9 mouse cellular contexts compared by ENCODE assay signal in genomic region chr1:168428255-168428654, GRCm38 (mm10). TPM values are rescaled to one million over a fixed set of nuclear protein-coding genes. Genes with fewer than 3 reads are reported as not detected.
DNase-seq lines count a peak whose midpoint lies in the region; ATAC-seq and TF ChIP-seq lines count a peak whose summit lies in the region.
"Had no signal": no experiment of that assay in that cellular context is flagged by ENCODE, and none has a peak within 500 bp of the region (broad histone marks: within the 10 kb centered on the region; RNA-seq: fewer than 3 reads in every experiment).

No protein-coding gene starts in this region.

- H3K4me3 ChIP-seq in lung, embryonic 15.5 days = peak overlapping the region; percentile 85
- H3K4me3 ChIP-seq in limb, embryonic 14.5 days (replicated peaks; ENCODE audit: low read length) = peak overlapping the region; percentile 78
- peak overlapping the region; percentile 27 for H3K4me3 ChIP-seq in stomach, embryonic 15.5 days (replicated peaks)

- intact Hi-C loops in left cerebral cortex, postnatal 10 days (cut with DNase I) = loop anchor here (10.0 kb wide), 2 partner anchors 183 to 1027 kb away; no protein-coding TSS in a partner anchor

- peak overlapping the region; percentile 32 for H3K9ac ChIP-seq in lung, embryonic 15.5 days
- H3K9ac ChIP-seq in limb, embryonic 14.5 days (ENCODE audit: low read depth, low read length, severe bottlenecking) = no peak overlapping the region
- no peak overlapping the region for H3K9ac ChIP-seq in stomach, embryonic 15.5 days

- TF ChIP-seq POLR2A in limb, embryonic 14.5 days (IDR thresholded peaks at IDR 0.05; ENCODE audit: borderline replicate concordance, extremely low read depth, insufficient read depth, insufficient read length) = no peak

- peak overlapping the region; percentile 57 for H3K4me2 ChIP-seq in lung, embryonic 15.5 days
- H3K4me2 ChIP-seq in limb, embryonic 14.5 days (replicated peaks; ENCODE audit: low read depth, low read length, severe bottlenecking) = peak overlapping the region; percentile 63
- peak overlapping the region; percentile 55 for H3K4me2 ChIP-seq in stomach, embryonic 15.5 days

- no peaks in the 10 kb centered on the region for H3K27me3 ChIP-seq in lung, embryonic 15.5 days
- 0 out of 2 replicates have a peak, but pooled peaks cover 3% of the 10 kb centered on the region for H3K27me3 ChIP-seq in limb, embryonic 14.5 days (ENCODE audit: control insufficient read depth, insufficient read depth, low read length)
- no peaks in the 10 kb centered on the region for H3K27me3 ChIP-seq in stomach, embryonic 15.5 days (replicated peaks)

- H3K9me3 ChIP-seq in lung, embryonic 15.5 days = no peaks in the 10 kb centered on the region
- H3K9me3 ChIP-seq in limb, embryonic 14.5 days (ENCODE audit: control insufficient read depth, low read length) = no peaks in the 10 kb centered on the region
- no peaks in the 10 kb centered on the region for H3K9me3 ChIP-seq in stomach, embryonic 15.5 days

- WGBS in lung, embryonic 15.5 days = 14% methylated on average over 6 of the region's 6 CpGs
- 33% methylated on average over 6 of the region's 6 CpGs for WGBS in limb, embryonic 14.5 days
- WGBS in stomach, embryonic 15.5 days = 25% methylated on average over 6 of the region's 6 CpGs

- H3K27ac ChIP-seq in lung, embryonic 15.5 days = 0 out of 2 replicates have a peak overlapping the region, but pooled peaks have one; percentile 3
- no peak overlapping the region for H3K27ac ChIP-seq in limb, embryonic 14.5 days (replicated peaks; ENCODE audit: low read depth, low read length)
- H3K27ac ChIP-seq in stomach, embryonic 15.5 days = no peak overlapping the region

- DNase-seq in adrenal gland, adult 2 months = peak; percentile 40
- DNase-seq in adrenal gland, postnatal 25 days = no peak
- DNase-seq in lung, postnatal 36 days = no peak
- no peak for DNase-seq in limb, embryonic 14.5 days (ENCODE audit: low spot score)
- DNase-seq in layer of hippocampus, postnatal 14 days (ENCODE audit: low spot score in 2 of 2) = no peak
- DNase-seq in left cerebral cortex, postnatal 10 days (ENCODE audit: extremely low spot score in 1 of 2, low spot score in 2 of 2) = no peak
- DNase-seq: thymus, adult 2 months had no signal

- no peak for ATAC-seq in lung, embryonic 15.5 days (ENCODE audit: borderline replicate concordance, extremely low read depth, low FRiP score, low TSS enrichment)
- no peak for ATAC-seq in limb, embryonic 14.5 days (ENCODE audit: low FRiP score, low read depth)
- ATAC-seq in stomach, embryonic 15.5 days (ENCODE audit: insufficient read depth, low FRiP score, low read depth) = no peak

- peaks cover 38% of the 10 kb centered on the region for H3K4me1 ChIP-seq in lung, embryonic 15.5 days
- peaks cover 22% of the 10 kb centered on the region for H3K4me1 ChIP-seq in limb, embryonic 14.5 days (ENCODE audit: control insufficient read depth, insufficient read depth, low read length)
- H3K4me1 ChIP-seq in stomach, embryonic 15.5 days = peaks cover 24% of the 10 kb centered on the region

- no peaks in the 10 kb centered on the region for H3K36me3 ChIP-seq in lung, embryonic 15.5 days
- H3K36me3 ChIP-seq in limb, embryonic 14.5 days (ENCODE audit: control insufficient read depth, insufficient read depth, low read length) = no peaks in the 10 kb centered on the region
- H3K36me3 ChIP-seq in stomach, embryonic 15.5 days = no peaks in the 10 kb centered on the region

RNA-seq across cellular contexts. Expression of gene Pbx1, which starts 3.8 kb away (rescaled TPM):
- total RNA-seq in adrenal gland, adult 2 months (2021) = 100 to 1,000 TPM; 148 to 210 TPM
- polyA plus RNA-seq in adrenal gland, adult 2 months (2012; rRNA removed) = 35.7 and 66.2 TPM in 2 replicates
- 194 and 198 TPM in 2 replicates for total RNA-seq in adrenal gland, postnatal 25 days (2021)
- polyA plus RNA-seq in lung, embryonic 15.5 days (2015; fragmentation: Nextera tagmentation; extraction: Ambion mirVana) = 37.5 and 40.6 TPM in 2 replicates
- 48.2 and 59.9 TPM in 2 replicates for polyA plus RNA-seq in limb, embryonic 14.5 days (2012; rRNA removed)
- 26.5 and 32.1 TPM in 2 replicates for polyA plus RNA-seq in limb, embryonic 14.5 days (2014; fragmentation: Nextera tagmentation; extraction: Ambion mirVana)
- 35.1 and 36.2 TPM in 2 replicates for polyA plus RNA-seq in stomach, embryonic 15.5 days (2015; fragmentation: Nextera tagmentation; extraction: Ambion mirVana)
- 100 to 1,000 TPM; 103 to 106 TPM for total RNA-seq in layer of hippocampus, postnatal 14 days (2021)
- total RNA-seq in left cerebral cortex, postnatal 10 days (2021) = 100 to 1,000 TPM; 164 to 181 TPM

Comparison
In these comparisons a context has a peak if more than half of its experiments do, and no peak if none do; other contexts are left out.
1. H3K4me3 ChIP-seq: peak in every context shown above with its lines; median percentile 85 in lung, embryonic 15.5 days; 78 in limb, embryonic 14.5 days; 27 in stomach, embryonic 15.5 days.